Mouse (Mus musculus) heart, postnatal 0 days (tissue): ENCODE measurements at regions not wholly inside any gene's neighbourhood (a gene's known extent, or its start where the extent isn't known, plus 50 kb on each side); places are given as distances from the start of the nearest gene placed in this dataset.

Experiments
- ATAC-seq: fragments of 200-750 bp; cut with Nextera tagmentation; 2 replicates; pipeline ENCODE4 v1.8.0; 2017; ENCODE audit warnings: low read depth, moderate number of reproducible peaks, moderate library complexity; ENCODE audit not compliant: insufficient read depth
- DNase-seq: peaks from one replicate; pipeline ENCODE4 v3.0.0-alpha.2; 2016; ENCODE audit warnings: low spot score
- H3K27ac ChIP-seq: fragments of 300-500 bp; sonication (generic); 2 replicates; pipeline ENCODE4 v1.5.1; 2014; ENCODE audit warnings: low read depth, mild to moderate bottlenecking
- H3K27me3 ChIP-seq: fragments of 300-500 bp; sonication (generic); 2 replicates; pipeline ENCODE4 v1.6.1; 2014; ENCODE audit warnings: low read length, mixed read lengths; ENCODE audit not compliant: control insufficient read depth, insufficient read depth
- H3K36me3 ChIP-seq: fragments of 300-500 bp; sonication (generic); replicated peaks from 2 replicates; pipeline ENCODE4 v1.6.1; 2014; ENCODE audit warnings: low read length, mixed read lengths; ENCODE audit not compliant: control insufficient read depth, insufficient read depth
- H3K4me1 ChIP-seq: fragments of 300-500 bp; sonication (generic); 2 replicates; pipeline ENCODE4 v1.6.1; 2014; ENCODE audit warnings: antibody characterized with exemption; ENCODE audit not compliant: control insufficient read depth, insufficient read depth
- H3K4me2 ChIP-seq: fragments of 300-500 bp; sonication (generic); 2 replicates; pipeline ENCODE4 v1.6.1; 2014; ENCODE audit warnings: low read depth, mild to moderate bottlenecking, low read length, moderate library complexity
- H3K4me3 ChIP-seq: fragments of 300-500 bp; sonication (generic); 2 replicates; pipeline ENCODE4 v1.5.1; 2014; ENCODE audit warnings: low read depth, low read length
- H3K9ac ChIP-seq: fragments of 300-500 bp; sonication (generic); replicated peaks from 2 replicates; pipeline ENCODE4 v1.6.1; 2014; ENCODE audit warnings: low read depth, low read length, mixed read lengths
- H3K9me3 ChIP-seq: fragments of 300-500 bp; sonication (generic); replicated peaks from 2 replicates; pipeline ENCODE4 v1.6.1; 2016; ENCODE audit warnings: low read length; ENCODE audit not compliant: control insufficient read depth
- CTCF ChIP-seq: IDR thresholded peaks from 2 replicates; pipeline ENCODE4 v1.5.1; 2016; ENCODE audit warnings: antibody characterized with exemption, control low read depth, low read depth
- EP300 ChIP-seq: IDR thresholded peaks from 2 replicates; pipeline ENCODE4 v1.6.1; 2016; ENCODE audit warnings: antibody characterized with exemption, low read depth
- WGBS: fragments of 180-500 bp; shearing (Covaris S2); extraction: QIAGEN DNeasy Blood & Tissue Kit; methylation state at CpG from one replicate; pipeline ENCODE4 v1.1.7; 2014; 5-methylcytosine and 5-hydroxymethylcytosine counted together

DNA sequence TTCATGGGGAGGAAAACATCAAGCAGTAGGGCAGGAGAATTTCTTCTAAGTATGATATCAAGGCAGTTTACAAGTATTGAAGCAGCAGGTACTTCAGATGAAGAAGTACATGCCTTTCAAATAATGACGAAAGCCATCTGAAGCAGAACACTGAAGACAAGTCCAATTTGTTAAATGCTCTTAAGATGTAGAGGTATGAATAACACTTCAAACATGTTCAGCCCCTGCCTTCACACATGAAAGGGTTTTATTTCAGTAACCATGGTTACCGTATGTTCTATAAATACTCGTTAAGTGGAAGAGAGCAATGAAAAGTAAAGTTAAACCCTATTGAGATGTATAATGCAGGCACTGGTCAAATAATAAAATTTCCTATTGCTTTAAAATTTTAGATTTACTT, 101.8 kb downstream of the Mospd2 start:
- WGBS, result 74% methylated on average over 3 of the region's 3 CpGs
- H3K4me1 ChIP-seq, result no peaks in the 10 kb centered on the region
- H3K4me3 ChIP-seq, result no peak overlapping the region
- TF ChIP-seq CTCF (no peak), EP300 (no peak)
- H3K9ac ChIP-seq, result no peak overlapping the region
- no peak overlapping the region for H3K4me2 ChIP-seq
- DNase-seq (no peak), ATAC-seq (no peak)
- no peaks in the 10 kb centered on the region for H3K9me3 ChIP-seq
- no peaks in the 10 kb centered on the region for H3K27me3 ChIP-seq
- no peaks in the 10 kb centered on the region for H3K36me3 ChIP-seq
- H3K27ac ChIP-seq, result no peak overlapping the region

DNA sequence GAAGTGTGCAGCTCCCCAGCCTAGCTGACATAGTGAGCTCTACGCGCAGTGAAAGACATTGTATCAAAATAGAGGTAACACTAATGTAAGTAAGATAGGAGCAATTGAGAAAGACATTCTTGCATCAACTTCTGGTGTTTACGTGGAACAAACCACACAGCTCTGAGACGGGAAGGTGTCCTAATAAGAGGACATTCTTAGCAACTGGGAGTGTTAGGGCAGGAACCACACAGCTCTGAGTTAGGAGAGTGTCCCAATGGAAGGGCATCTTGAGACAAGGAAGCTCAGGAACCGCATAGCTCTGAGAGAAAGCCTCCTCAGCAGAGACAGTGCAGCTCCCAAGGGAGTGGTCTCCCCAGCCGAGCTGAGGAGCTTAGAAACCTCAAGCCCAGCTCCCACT, 139.8 kb downstream of the Mospd2 start:
- no peaks in the 10 kb centered on the region for H3K4me1 ChIP-seq
- no peak for ATAC-seq
- no peak overlapping the region for H3K4me3 ChIP-seq
- H3K27me3 ChIP-seq, result no peaks in the 10 kb centered on the region
- H3K27ac ChIP-seq, result no peak overlapping the region
- 68% methylated on average over 6 of the region's 6 CpGs for WGBS
- H3K9me3 ChIP-seq, result no peaks in the 10 kb centered on the region
- DNase-seq, result no peak
- H3K36me3 ChIP-seq, result no peaks in the 10 kb centered on the region
- no peak overlapping the region for H3K9ac ChIP-seq
- TF ChIP-seq CTCF, result no peak
- TF ChIP-seq EP300, result no peak
- no peak overlapping the region for H3K4me2 ChIP-seq

DNA sequence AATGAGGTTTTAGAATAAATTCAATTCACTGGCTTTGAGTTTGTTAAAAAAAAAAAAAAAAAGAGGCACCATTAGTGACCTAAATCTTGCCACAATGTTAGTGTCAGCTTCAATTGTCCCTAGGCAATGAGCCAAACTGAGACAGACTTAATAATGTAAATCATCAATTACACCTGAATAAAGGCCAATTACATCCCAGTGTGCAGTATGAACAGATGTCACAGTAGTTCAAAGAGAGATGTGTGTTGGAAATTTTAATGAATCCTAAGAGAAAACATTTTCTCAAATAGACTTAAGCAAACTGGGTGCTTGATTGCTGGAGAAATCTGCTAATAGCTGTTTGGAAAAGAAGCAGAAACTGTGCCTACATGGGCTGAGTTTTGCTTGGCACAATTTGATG, 159.3 kb downstream of the Mospd2 start:
- no peak for TF ChIP-seq EP300
- TF ChIP-seq CTCF, result no peak
- Histone ChIP-seq H3K27ac (no peak overlapping the region), H3K9ac (no peak overlapping the region)

DNA sequence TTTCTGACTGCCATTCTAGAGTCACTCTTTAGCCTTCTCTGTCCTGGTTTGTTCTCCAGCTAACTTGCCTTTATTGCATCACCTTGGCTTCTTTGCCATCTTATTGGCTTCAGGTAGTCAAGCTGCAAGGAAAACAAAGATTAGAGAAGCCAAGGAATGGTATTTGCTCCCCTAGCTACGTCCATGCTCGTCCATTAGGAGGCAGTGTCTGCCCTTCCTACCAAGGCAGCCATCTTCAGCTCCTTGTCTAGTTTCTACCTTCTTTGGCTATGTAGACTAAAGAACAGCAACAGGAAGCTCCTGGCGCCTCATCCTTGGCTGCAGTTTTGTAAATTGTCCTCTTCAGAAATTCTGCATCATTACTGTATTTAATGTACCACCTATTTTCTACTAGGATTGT, 192.9 kb downstream of the Mospd2 start:
- Histone ChIP-seq H3K9ac (no peak overlapping the region), H3K4me2 (no peak overlapping the region), H3K27ac (no peak overlapping the region), H3K4me3 (no peak overlapping the region), H3K27me3 (no peaks in the 10 kb centered on the region), H3K9me3 (no peaks in the 10 kb centered on the region), H3K4me1 (no peaks in the 10 kb centered on the region), H3K36me3 (no peaks in the 10 kb centered on the region)
- TF ChIP-seq CTCF (peak; percentile 27), EP300 (no peak)
- ATAC-seq (no peak), DNase-seq (no peak)
- WGBS, result 31% methylated on average over 3 of the region's 3 CpGs

More for the DNA sequence above, 159.3 kb downstream of the Mospd2 start:
- Histone ChIP-seq H3K4me2 (no peak overlapping the region), H3K36me3 (no peaks in the 10 kb centered on the region), H3K9me3 (no peaks in the 10 kb centered on the region), H3K4me3 (no peak overlapping the region), H3K27me3 (no peaks in the 10 kb centered on the region), H3K4me1 (no peaks in the 10 kb centered on the region)
- DNase-seq, result no peak
- no peak for ATAC-seq

DNA sequence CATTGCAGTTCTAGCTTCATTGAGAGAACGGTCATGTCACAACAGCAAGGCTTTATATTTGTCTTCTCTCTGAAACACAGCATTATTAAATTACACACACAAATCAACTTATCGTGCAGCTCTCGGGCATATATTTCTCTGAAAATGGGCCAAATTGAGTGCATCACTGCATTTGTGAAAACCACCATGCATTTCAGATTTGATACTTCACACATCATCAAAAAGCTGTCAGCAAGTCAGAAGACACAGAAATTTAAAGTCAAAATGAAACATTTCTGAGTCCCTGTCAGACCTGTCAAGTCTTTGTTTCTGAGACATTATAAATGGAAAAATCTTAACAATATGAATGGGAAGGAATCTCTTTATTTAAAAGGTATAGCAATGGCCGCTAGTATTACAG, 215.3 kb downstream of the Mospd2 start:
- H3K4me1 ChIP-seq, result no peaks in the 10 kb centered on the region
- 66% methylated on average over 4 of the region's 4 CpGs for whole genome bisulfite sequencing
- no peaks in the 10 kb centered on the region for H3K27me3 ChIP-seq
- no peaks in the 10 kb centered on the region for H3K9me3 ChIP-seq
- no peak overlapping the region for H3K4me3 ChIP-seq
- no peak for TF ChIP-seq EP300
- no peak for TF ChIP-seq CTCF
- H3K4me2 ChIP-seq, result no peak overlapping the region
- H3K36me3 ChIP-seq, result no peaks in the 10 kb centered on the region
- DNase-seq (no peak), ATAC-seq (no peak)
- no peak overlapping the region for H3K27ac ChIP-seq
- no peak overlapping the region for H3K9ac ChIP-seq

DNA sequence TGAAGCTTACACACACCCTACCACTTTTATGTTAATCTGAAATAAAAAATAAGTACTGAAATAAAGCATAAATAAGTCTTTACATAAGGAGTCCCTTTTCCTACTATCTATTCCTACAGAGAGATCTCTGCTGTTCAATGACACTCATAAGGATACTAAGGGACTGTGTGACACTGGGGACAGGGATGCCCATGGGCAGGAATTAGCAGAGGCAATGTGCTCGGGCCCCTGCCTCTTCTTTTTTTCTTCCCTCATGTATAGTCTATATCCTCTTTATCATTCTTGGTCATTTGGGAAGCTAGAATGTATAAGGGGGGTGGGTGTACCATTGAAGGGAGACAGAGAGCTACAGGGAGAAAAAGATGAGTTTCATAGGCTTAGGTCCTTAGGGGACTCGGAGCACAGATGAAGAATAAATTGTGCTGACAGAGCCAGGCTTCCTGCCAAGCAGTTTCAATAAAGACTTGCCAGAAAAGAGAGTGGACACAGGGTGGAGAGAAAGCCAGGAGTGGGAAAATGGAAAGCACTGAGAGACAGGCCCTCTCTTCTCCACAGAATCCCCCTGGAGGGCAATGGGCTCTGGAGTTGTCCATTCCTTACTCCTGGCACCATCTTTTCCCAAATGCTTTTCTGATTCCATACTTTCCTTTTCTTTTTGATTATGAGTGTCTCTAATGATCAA, 216.3 kb downstream of the Mospd2 start:
- ATAC-seq (no peak), DNase-seq (no peak)
- H3K4me3 ChIP-seq, result no peak overlapping the region
- H3K27me3 ChIP-seq, result no peaks in the 10 kb centered on the region
- TF ChIP-seq EP300 (no peak), CTCF (no peak)
- no peak overlapping the region for H3K4me2 ChIP-seq
- H3K36me3 ChIP-seq, result no peaks in the 10 kb centered on the region
- H3K4me1 ChIP-seq, result no peaks in the 10 kb centered on the region
- no peak overlapping the region for H3K9ac ChIP-seq
- H3K9me3 ChIP-seq, result no peaks in the 10 kb centered on the region
- 52% methylated on average over 2 of the region's 2 CpGs for WGBS
- H3K27ac ChIP-seq, result no peak overlapping the region
